Mouse (Mus musculus) lung, embryonic 14.5 days (tissue): ENCODE results near the gene Ptprd. TPM values are rescaled to one million over a fixed set of nuclear protein-coding genes. Genes with fewer than 3 reads are reported as not detected.

Experiments
- ATAC-seq: fragments of 200-750 bp; cut with Nextera tagmentation; 2 replicates; pipeline ENCODE4 v1.8.0; 2017; ENCODE audit warnings: mild to moderate bottlenecking, moderate TSS enrichment, moderate library complexity; ENCODE audit not compliant: insufficient read depth
- DNase-seq: peaks from one replicate; pipeline ENCODE4 v3.0.0-alpha.2; 2015
- H3K27ac ChIP-seq: fragments of 300-500 bp; sonication (generic); 2 replicates; pipeline ENCODE4 v1.5.1; 2014; ENCODE audit warnings: low read depth, mild to moderate bottlenecking, moderate library complexity
- H3K27me3 ChIP-seq: fragments of 300-500 bp; sonication (generic); 2 replicates; pipeline ENCODE4 v1.6.1; 2014; ENCODE audit warnings: low read length, control low read depth; ENCODE audit not compliant: insufficient read depth
- H3K36me3 ChIP-seq: fragments of 300-500 bp; sonication (generic); 2 replicates; pipeline ENCODE4 v1.6.1; 2014; ENCODE audit warnings: control low read depth; ENCODE audit not compliant: insufficient read depth
- H3K4me1 ChIP-seq: fragments of 300-500 bp; sonication (generic); 2 replicates; pipeline ENCODE4 v1.6.1; 2014; ENCODE audit warnings: antibody characterized with exemption, control low read depth; ENCODE audit not compliant: insufficient read depth
- H3K4me2 ChIP-seq: fragments of 300-500 bp; sonication (generic); 2 replicates; pipeline ENCODE4 v1.6.1; 2014; ENCODE audit warnings: mild to moderate bottlenecking
- H3K4me3 ChIP-seq: fragments of 300-500 bp; sonication (generic); 2 replicates; pipeline ENCODE4 v1.5.1; 2014; ENCODE audit warnings: low read depth, low read length
- H3K9ac ChIP-seq: fragments of 300-500 bp; sonication (generic); 2 replicates; pipeline ENCODE4 v1.6.1; 2014
- H3K9me3 ChIP-seq: fragments of 300-500 bp; sonication (generic); 2 replicates; pipeline ENCODE4 v1.6.1; 2016; ENCODE audit warnings: low read depth, low read length, control low read depth
- CTCF ChIP-seq: IDR thresholded peaks from 2 replicates; pipeline ENCODE4 v1.5.1; 2016; ENCODE audit warnings: antibody characterized with exemption, low read depth
- WGBS: fragments of 180-500 bp; shearing (Covaris S2); extraction: QIAGEN DNeasy Blood & Tissue Kit; methylation state at CpG from one replicate; pipeline ENCODE4 v1.1.7; 2014; 5-methylcytosine and 5-hydroxymethylcytosine counted together
- polyA plus RNA-seq: library from polyadenylated mRNA; unstranded; fragments of >200 nt; fragmentation: Nextera tagmentation; extraction: Ambion mirVana; gene quantifications from 2 replicates; pipeline ENCODE4 v1.2.1, GENCODE M21; 2014

Ptprd gene
- polyA plus RNA-seq, 1 experiment from 2014 or later = 25.3 TPM

DNA sequence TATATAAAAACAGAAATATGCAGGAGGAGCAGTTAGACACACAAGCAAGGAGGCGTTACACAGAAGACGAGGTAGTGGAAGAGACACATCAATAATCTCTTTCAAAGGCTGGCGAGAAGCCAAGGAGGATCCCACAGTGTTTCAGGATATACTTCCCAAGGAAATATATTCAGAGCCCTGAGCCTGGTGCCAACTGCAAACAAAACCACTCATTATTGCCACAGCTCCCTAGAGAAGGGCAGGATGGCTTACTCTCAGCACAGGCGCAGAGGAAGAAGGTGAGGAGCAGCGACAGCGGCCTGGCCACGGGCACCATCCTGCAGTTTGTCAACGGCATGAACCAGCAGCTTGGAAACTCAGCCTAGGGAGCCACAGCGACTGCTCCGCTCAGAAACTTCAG, 1886.8 kb downstream of the Ptprd start:
- Histone ChIP-seq H3K27ac (no peak overlapping the region), H3K4me2 (no peak overlapping the region), H3K9me3 (no peaks in the 10 kb centered on the region), H3K9ac (no peak overlapping the region), H3K36me3 (no peaks in the 10 kb centered on the region), H3K27me3 (no peaks in the 10 kb centered on the region), H3K4me1 (peaks cover 10% of the 10 kb centered on the region), H3K4me3 (no peak overlapping the region)
- 35% methylated on average over 10 of the region's 10 CpGs for WGBS
- no peak for TF ChIP-seq CTCF
- peak; percentile 76 for DNase-seq
- peak; percentile 51; the same call in 1 of the 2 replicates for ATAC-seq

DNA sequence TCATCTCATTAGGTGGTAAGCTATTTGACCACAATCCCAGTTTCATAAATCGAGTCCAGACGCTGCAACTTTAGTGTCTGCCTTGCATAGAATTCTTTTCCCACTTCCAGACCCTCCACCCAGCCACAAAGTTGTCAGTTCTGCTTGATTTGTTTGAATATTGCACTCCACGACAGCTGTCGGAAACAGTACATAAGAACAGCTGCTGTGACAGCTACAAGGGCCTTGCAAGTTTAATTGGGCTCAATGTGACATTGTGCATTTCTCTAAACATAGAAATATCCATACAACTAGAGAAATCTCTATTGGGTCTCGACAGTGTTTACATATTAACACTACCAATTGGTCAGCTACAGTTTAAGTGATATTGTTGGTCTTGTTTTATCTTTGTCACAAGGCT, 1887.3 kb downstream of the Ptprd start:
- Histone ChIP-seq H3K27me3 (no peaks in the 10 kb centered on the region), H3K9me3 (no peaks in the 10 kb centered on the region), H3K36me3 (no peaks in the 10 kb centered on the region), H3K4me1 (peaks cover 14% of the 10 kb centered on the region), H3K4me2 (no peak overlapping the region), H3K4me3 (no peak overlapping the region), H3K27ac (no peak overlapping the region), H3K9ac (no peak overlapping the region)
- DNase-seq = peak; percentile 69
- ATAC-seq = peak; percentile 60
- TF ChIP-seq CTCF = no peak
- WGBS = 28% methylated on average over 5 of the region's 5 CpGs

DNA sequence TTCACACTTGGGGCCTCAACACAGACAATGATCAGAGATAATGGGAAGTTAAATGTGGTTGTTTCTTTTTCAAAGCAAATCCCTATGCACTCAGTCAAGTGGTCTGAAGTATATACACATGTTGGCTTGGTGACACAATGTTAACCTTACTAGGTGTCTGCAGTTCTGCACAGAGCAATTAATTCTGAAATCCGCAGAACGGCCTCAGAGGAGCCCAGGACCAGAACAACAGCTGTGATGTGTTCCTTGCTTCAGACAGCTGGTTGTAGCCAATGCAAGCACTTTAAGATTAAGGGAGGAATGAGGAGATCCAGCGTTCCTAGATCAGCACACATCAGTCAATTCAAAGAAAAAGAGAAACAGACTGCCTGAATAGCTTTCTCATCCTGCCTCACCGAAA, 1891.9 kb downstream of the Ptprd start:
- H3K36me3 ChIP-seq = no peaks in the 10 kb centered on the region
- no peaks in the 10 kb centered on the region for H3K9me3 ChIP-seq
- ATAC-seq = peak; percentile 86
- no peak overlapping the region for H3K27ac ChIP-seq
- no peak overlapping the region for H3K9ac ChIP-seq
- peak; percentile 63 for DNase-seq
- H3K4me1 ChIP-seq = peaks cover 14% of the 10 kb centered on the region
- H3K4me2 ChIP-seq = no peak overlapping the region
- no peak for TF ChIP-seq CTCF
- H3K4me3 ChIP-seq = no peak overlapping the region
- 29% methylated on average over 4 of the region's 4 CpGs for WGBS
- H3K27me3 ChIP-seq = no peaks in the 10 kb centered on the region

DNA sequence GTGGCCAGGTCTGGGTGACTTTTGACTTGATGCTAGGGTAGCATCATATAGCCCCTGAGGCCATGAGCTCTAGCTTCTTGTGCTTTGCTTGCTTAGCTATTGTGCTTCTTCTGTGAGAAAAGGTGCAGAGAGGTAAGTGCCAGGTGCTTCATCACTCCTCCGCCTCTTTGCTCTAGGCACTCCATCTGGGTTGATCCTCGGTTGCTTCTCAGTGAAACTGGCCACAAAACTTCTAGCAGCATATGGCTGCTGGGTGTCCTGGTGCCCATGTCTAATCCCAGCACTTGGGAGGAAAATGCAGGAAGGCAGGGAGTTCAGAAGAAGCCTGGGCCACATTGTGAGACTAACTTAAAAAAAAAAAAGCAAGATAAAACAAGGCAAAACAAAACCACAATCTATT, 1895.8 kb downstream of the Ptprd start:
- 87% methylated on average over 2 of the region's 2 CpGs for WGBS
- Histone ChIP-seq H3K9ac (no peak overlapping the region), H3K27me3 (no peaks in the 10 kb centered on the region), H3K36me3 (no peaks in the 10 kb centered on the region), H3K27ac (no peak overlapping the region), H3K4me2 (no peak overlapping the region), H3K9me3 (no peaks in the 10 kb centered on the region), H3K4me3 (no peak overlapping the region), H3K4me1 (0 out of 2 replicates have a peak, but pooled peaks cover 6% of the 10 kb centered on the region)
- TF ChIP-seq CTCF = no peak
- ATAC-seq (no peak), DNase-seq (no peak)

DNA sequence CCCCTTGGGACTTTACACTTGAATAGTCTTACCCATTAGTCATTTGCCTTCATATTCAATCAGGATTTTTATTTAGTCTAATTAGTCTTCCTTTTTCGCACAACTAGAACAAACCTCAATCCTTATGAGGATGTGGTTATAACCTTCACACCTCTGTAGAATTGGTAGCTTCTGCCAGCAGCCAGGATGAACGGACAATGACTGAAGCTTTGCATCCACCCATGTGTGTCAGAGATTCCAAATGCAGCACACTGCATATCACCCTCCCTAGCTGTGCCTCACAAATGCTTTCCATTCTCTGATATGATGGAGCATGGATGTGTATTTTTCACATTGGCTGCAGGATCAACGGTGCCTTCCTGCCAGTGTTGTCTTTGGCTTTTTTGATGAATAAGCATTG, 1898.0 kb downstream of the Ptprd start:
- no peak for TF ChIP-seq CTCF
- Histone ChIP-seq H3K27ac (no peak overlapping the region), H3K4me3 (no peak overlapping the region), H3K9me3 (no peaks in the 10 kb centered on the region), H3K36me3 (no peaks in the 10 kb centered on the region), H3K9ac (no peak overlapping the region), H3K4me2 (no peak overlapping the region), H3K27me3 (no peaks in the 10 kb centered on the region), H3K4me1 (no peaks in the 10 kb centered on the region)
- ATAC-seq (no peak), DNase-seq (no peak)
- 66% methylated on average over 3 of the region's 3 CpGs for WGBS

DNA sequence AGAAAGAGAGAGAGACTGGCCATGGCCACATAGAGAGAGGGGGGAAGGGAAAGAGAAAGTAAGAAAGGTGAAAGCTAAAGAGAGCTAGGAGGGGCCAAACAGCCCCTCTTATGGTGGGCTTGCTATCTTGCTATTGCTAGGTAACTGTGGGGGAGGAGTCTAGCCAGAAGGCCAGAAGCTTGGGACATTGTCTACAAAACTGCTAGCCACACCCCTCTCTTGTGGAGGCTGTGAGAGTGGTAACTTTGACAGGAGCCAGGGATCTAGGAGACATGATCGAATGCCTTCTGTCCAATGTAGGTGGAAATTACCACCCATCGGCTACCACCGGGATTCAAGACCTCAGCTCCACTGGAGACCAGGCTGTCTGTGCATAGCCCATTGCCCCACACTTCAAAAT, 1899.2 kb downstream of the Ptprd start:
- H3K4me1 ChIP-seq = no peaks in the 10 kb centered on the region
- no peak overlapping the region for H3K27ac ChIP-seq
- TF ChIP-seq CTCF = no peak
- H3K4me2 ChIP-seq = no peak overlapping the region
- ATAC-seq = no peak
- H3K9ac ChIP-seq = no peak overlapping the region
- H3K27me3 ChIP-seq = no peaks in the 10 kb centered on the region
- 82% methylated on average over 3 of the region's 3 CpGs for WGBS
- no peaks in the 10 kb centered on the region for H3K9me3 ChIP-seq
- H3K4me3 ChIP-seq = no peak overlapping the region
- no peak for DNase-seq
- H3K36me3 ChIP-seq = no peaks in the 10 kb centered on the region

DNA sequence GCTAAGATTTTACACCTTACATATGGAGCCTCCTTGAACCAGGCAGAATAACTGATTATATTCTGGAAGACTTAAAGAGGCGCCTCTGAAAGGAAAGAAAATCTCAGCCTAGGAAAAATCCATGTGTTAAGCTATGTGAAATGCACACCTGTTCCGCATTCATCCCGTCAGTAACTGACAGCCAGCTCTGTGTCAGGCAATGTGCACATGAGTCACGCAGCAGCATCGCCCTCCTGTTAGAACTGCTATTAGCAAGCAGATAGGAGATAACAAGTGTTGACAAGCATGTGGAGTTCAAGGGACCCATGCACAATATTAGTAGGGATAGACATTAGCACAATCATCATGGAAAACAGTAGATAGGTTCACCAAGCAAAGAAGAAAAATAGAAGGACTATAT, 1905.8 kb downstream of the Ptprd start:
- H3K9ac ChIP-seq = no peak overlapping the region
- no peak overlapping the region for H3K27ac ChIP-seq
- H3K4me2 ChIP-seq = no peak overlapping the region
- TF ChIP-seq CTCF = no peak
- no peak for DNase-seq
- ATAC-seq = no peak
- no peaks in the 10 kb centered on the region for H3K9me3 ChIP-seq
- 82% methylated on average over 5 of the region's 5 CpGs for WGBS
- no peaks in the 10 kb centered on the region for H3K4me1 ChIP-seq
- H3K4me3 ChIP-seq = no peak overlapping the region
- no peaks in the 10 kb centered on the region for H3K27me3 ChIP-seq
- no peaks in the 10 kb centered on the region for H3K36me3 ChIP-seq

DNA sequence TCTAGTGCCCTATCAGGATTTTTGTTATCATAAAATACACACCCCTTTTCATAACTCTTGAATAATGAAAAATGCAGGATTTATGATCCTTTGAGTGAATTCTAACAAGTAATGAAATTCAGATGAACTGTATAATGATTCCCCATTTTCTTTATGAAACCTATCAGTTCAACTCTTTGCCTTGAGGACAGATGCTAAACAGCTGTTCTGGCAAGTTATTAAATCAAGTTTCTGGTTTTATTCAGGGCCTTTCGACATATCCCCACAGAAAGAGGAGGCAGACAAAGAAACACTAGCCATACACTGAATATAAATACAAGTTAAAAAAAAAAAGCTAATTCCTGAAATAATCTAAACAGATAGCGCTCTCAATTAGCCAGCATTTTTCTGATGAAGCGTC, 1914.4 kb downstream of the Ptprd start:
- 46% methylated on average over 3 of the region's 3 CpGs for WGBS
- DNase-seq = peak; percentile 68
- H3K4me2 ChIP-seq = no peak overlapping the region

More for the DNA sequence above, 1914.4 kb downstream of the Ptprd start:
- no peak overlapping the region for H3K27ac ChIP-seq
- no peaks in the 10 kb centered on the region for H3K4me1 ChIP-seq
- no peak for TF ChIP-seq CTCF
- no peaks in the 10 kb centered on the region for H3K36me3 ChIP-seq
- H3K9ac ChIP-seq = no peak overlapping the region
- H3K27me3 ChIP-seq = no peaks in the 10 kb centered on the region
- no peak for ATAC-seq
- no peaks in the 10 kb centered on the region for H3K9me3 ChIP-seq
- no peak overlapping the region for H3K4me3 ChIP-seq
